Mouse (Mus musculus) embryo, embryonic 10 days (tissue): ENCODE results near the gene Olfr1417.
"Not testable (repeated sequence)": the region's sequence is repeated elsewhere in the genome, so short reads cannot be mapped to it uniquely, and the experiment has no call there.

Source experiments
- DNase-seq: peaks from one replicate; pipeline ENCODE4 v3.0.0-alpha.2; 2015; ENCODE audit warnings: low spot score

Olfr1417 gene

GRCm38 (mm10) chr19:11839119-11839518 is at the start of gene Olfr1417:
TSS of gene Olfr1417 (minus strand) at chr19:11839219.
- no peak for DNase-seq

DNA sequence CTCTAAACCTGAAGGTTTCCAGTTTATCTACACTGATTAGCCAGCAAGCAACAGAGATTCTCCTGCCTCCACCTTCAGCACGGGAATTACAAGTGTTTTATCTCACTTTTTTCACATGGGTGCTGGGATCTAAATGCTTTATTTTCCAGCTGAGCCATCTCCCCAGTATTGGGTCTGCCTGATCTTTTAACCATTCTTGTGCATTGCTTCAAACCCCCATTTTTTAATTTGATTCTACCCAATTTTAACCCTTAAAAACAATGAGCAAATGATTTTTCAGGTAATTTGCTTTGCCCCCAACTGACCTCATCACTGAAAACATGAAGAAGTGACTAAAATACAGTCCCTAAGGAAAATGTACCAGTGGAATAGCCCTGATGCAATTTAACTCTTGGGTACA is 47.2 kb upstream of the Olfr1417 start, which contains the start of gene Olfr1420:
Gene Olfr1420 (plus strand): TSS at position 301 of the 400 bp plus-strand sequence.
- no peak for DNase-seq

- DNase-seq = not testable (repeated sequence)
Observed at GRCm38 (mm10) chr19:11878404-11878803, 39.4 kb upstream of the Olfr1417 start.

DNA sequence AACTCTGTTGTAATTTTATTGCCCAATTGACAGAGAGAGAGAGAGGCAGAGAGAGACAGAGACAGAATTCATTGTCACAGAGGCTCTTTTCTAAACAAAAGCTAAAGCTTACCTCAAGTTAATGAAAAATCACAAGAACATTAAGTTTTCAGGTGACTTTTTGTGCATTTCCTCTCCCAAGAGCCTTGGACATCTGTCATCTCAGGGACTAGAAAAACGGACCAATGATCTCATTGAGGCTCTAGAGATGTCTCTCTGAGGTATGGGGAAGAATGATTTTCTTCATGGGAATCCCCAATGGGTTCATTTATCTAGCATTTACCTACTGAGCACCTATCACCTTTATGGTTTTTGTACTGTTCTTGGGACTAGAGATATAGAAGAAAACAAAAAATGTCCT is 36.0 kb upstream of the Olfr1417 start, which contains the start of gene Olfr1419:
Gene Olfr1419 (minus strand): TSS at position 101 of the 400 bp plus-strand sequence.
- no peak for DNase-seq

- no peak for DNase-seq
Observed at GRCm38 (mm10) chr19:11867837-11868236, 28.8 kb upstream of the Olfr1417 start.

DNA sequence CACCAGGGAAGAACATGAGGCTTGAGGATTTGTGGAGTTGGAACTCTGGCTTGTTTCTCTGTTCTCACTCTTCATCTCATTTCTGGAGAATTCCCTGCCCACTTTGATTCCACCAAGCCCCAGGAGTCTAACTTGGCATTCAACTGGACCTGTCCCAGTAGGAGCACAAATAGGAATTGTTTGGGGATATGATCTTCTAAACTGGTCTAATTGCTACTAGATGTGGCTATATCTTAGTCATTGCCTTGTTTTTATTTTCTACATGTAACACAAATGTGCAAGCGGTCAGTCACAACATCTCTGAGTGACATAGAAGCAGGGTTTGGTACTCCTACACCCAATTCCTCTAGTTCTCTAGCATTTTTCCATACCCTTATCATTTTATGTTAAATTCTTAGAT is 21.9 kb upstream of the Olfr1417 start, which contains the start of gene Olfr1418:
Gene Olfr1418 (minus strand): TSS at position 101 of the 400 bp plus-strand sequence.
- no peak for DNase-seq

- DNase-seq = no peak
Observed at GRCm38 (mm10) chr19:11856506-11856905, 17.5 kb upstream of the Olfr1417 start.

- DNase-seq = no peak
Observed at GRCm38 (mm10) chr19:11854821-11855220, 15.8 kb upstream of the Olfr1417 start.

GRCm38 (mm10) chr19:11852652-11853051 is 13.6 kb upstream of the Olfr1417 start:
- no peak for DNase-seq

GRCm38 (mm10) chr19:11846333-11846732 is 7.3 kb upstream of the Olfr1417 start:
- DNase-seq = no peak

GRCm38 (mm10) chr19:11823346-11824065 is 15.5 kb downstream of the Olfr1417 start:
- no peak for DNase-seq

GRCm38 (mm10) chr19:11820211-11820610 is 18.8 kb downstream of the Olfr1417 start:
- no peak for DNase-seq

DNA sequence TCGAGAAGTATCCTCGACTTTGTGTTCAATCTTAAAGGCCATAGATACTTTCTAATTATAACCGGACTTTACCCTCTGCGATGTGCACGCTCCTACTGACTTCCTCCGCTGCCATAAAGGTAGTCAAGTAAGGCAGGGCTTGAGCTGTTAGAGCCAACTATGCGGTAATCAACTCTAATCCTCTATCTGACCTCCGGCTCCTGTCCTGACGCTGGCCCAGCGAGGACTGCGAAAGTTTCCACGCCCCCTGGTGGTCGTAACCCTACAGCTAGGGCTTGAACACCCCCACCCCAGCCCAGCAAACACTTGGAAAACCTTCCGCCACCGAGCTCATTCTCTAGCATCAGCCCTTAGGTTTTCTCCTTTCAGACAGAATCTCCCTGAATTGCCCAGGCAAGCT is 19.2 kb downstream of the Olfr1417 start:
- DNase-seq = peak; percentile 95

- peak; percentile 5 for DNase-seq
Observed at GRCm38 (mm10) chr19:11819143-11819700, 19.8 kb downstream of the Olfr1417 start, which contains the start of gene Stx3. TSS of gene Stx3 (minus strand) at chr19:11819403.

GRCm38 (mm10) chr19:11818199-11819142 is 20.5 kb downstream of the Olfr1417 start:
- peak; percentile 27 for DNase-seq

DNA sequence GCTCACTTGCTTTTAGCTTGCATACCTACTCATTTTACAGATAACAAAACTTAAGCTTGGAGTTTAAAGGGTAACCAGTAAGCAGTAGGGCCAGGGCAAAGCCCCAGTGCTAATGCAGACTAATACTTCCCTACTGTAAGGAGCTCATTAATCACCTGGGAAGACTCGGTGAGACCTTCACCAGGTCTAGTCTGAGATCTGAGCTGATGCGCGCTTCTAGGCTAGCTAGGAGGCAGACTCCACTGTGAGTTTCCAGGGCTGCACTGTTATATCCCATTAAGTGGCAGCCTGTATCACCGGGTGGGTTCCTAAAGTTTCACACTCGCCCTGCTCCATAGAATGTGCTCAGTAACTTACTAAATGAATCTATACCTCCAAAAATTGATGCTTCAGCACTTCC is 21.4 kb downstream of the Olfr1417 start:
- peak; percentile 18 for DNase-seq

- DNase-seq = no peak
Observed at GRCm38 (mm10) chr19:11816706-11817105, 22.3 kb downstream of the Olfr1417 start.

DNA sequence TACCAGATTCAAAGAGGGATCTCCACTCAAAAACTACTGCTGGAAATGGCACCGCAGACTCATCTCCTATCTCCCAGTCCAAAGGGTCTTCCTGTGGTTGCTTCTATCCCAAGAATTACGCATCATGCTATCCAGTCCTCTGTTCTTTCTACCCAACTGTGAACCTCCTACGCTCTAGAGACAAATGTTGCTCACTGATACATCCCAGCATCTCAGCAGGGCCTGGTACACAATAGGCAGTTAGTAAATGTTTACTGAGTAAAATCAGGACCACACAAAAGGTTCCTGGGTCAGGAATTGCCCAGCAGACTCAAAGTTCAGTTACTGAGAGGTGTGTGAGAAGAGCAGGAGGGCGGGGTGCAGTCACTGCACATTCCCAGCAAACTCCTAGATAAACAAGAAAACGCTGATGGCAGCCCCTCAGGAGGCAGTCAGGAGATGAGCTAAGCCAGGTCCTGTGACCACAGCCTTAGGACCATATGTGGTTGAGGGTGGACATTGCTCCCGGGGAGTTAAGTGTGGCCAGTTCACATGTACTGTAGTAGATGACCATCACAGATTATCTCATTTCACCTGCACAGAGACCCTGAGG is 24.2 kb downstream of the Olfr1417 start:
- no peak for DNase-seq

GRCm38 (mm10) chr19:11813649-11814048 is 25.4 kb downstream of the Olfr1417 start:
- peak; percentile 8 for DNase-seq

DNA sequence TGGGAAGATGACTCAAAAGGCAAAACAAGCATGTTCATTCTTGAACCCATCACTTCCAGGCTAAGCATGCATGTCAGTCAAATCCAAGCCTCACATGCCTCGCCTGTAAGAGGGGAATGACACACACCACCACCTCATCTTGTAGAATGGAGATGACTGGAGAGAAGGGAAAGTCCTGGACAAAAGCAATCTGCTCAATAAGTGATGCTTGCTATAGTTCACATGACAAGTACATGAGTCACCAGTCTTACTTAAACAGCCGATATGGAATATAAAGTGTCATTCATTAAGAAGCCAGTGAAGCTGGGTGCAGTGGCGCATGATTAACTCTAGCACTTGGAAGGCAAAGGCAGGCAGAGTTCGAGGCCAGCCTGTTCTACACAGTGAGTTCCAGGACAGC is 25.9 kb downstream of the Olfr1417 start:
- no peak for DNase-seq

DNA sequence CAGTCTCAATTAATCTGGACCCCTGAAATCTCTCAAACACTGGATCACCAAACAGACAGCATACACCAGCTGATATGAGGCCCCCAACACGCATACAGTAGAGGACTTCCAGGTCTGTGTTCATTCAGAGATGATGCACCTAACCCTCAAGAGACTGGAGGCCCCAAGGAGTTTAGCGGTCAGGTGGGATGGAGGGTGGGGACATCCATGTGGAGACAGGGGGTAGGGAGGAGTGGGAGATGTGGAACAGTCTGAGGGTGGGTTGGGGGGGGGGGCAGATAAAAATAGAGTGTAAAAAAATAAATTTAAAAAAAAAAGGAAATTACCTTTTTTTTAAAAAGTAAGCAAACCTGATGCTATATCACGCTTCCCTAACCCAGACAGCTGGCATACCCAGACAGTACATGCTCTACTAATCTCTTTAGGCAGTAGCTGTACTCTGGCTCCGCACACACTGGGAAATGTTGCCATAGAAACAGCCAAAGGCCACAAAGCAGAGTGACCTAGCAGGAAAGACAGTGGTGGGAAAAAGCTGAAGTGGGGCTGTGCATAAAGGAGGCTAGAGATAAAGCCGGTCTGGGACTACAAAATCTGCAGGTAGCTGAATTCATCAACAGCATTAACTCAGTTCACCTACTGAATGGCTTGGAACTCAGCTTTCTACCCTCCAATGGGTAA is 27.2 kb downstream of the Olfr1417 start:
- peak; percentile 72 for DNase-seq
